Mouse (Mus musculus): ENCODE data around the gene Reep3.

DNA sequence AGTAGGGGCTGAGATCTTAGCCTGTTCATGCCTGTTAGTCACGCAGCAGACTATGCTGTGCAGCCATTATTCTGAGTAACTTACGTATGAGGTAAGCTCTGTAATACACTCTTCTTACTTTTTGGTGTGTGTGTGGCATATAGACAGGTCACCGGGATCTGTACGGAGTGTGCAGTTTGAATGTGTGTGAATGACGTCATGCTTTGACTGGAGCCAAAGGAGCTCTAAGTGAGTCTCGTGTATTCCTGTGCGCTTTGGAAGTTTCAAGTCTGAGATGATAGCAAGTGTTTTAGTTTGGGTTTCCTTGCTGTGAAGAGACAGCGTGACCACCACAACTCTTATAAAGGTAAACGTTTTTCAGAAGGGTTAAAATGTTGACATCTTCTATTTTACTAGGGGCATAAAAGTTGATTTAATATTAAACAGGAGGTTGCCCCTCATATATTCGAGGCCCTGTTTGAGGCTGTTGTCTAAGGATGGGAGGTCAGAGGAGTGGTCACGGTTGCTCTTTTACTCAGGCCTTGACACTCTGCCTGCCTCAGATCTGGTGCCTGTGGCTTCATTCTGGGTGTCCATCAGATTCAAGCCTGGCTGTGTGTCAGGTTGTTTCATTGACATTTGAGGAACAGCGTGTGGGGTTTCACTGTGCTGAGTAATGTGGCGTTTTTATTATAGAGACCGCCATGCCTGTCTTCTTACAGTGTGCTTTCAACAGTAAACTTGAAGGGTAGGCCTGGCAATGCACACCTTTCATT, 14.5 kb upstream of the Reep3 start:
- no peak for TF ChIP-seq CTCF (conservative IDR thresholded peaks at IDR 0.05; ENCODE audit: low read length)
- no peak for TF ChIP-seq POU5F1 (IDR thresholded peaks at IDR 0.05; ENCODE audit: borderline replicate concordance, low read length)
- no peak for TF ChIP-seq NANOG (IDR thresholded peaks at IDR 0.05; ENCODE audit: borderline replicate concordance, low read length)

Measured in E14TG2a.4 (cell line).